Mouse (Mus musculus) liver, postnatal 0 days (tissue): ENCODE results near the gene Arhgap23.

ENCODE experiments used
- CTCF ChIP-seq: sonication (generic); IDR thresholded peaks from 2 replicates; pipeline ENCODE4 v1.5.1; 2016; ENCODE audit warnings: antibody characterized with exemption, low read depth
- EP300 ChIP-seq: IDR thresholded peaks from 2 replicates; pipeline ENCODE4 v1.6.1; 2016; ENCODE audit warnings: antibody characterized with exemption, low read depth, mild to moderate bottlenecking

DNA sequence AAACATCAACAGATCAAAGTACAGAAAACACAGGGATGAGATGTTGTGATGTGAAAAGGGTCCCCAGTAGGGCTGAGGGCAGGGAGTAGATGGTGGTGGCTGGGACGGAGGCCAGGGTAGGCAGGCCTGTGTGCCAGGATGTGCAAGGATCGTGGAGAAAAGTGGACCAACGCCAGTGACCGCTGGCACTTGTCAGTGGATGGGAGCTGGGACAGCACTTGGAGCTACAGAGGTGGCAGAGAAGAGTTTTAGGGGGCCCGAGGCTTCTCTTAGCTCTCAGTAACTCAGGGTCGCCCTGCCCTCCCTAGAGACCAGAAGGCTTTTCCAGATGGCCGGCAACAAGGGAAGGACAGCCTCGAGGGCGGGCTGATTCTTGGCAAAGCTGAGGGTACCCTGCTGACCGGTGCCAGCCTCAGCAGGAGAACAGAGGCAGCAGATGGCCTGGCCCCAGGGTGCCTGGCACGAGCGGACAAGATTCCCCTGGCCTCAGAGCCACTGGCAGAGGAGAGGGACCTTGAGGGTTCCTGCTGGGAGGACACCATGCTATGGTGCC lies 127.9 kb downstream of the Arhgap23 start:
- no peak for TF ChIP-seq CTCF
- TF ChIP-seq EP300: no peak
